Mouse (Mus musculus): ENCODE measurements at regions not wholly inside any gene's neighbourhood (a gene's known extent, or its start where the extent isn't known, plus 50 kb on each side); places are given as distances from the start of the nearest gene placed in this dataset.

GRCm38 (mm10) chr2:55817273-55817672 is 381.5 kb downstream of the Kcnj3 start:
- DNase-seq, result no peak

DNA sequence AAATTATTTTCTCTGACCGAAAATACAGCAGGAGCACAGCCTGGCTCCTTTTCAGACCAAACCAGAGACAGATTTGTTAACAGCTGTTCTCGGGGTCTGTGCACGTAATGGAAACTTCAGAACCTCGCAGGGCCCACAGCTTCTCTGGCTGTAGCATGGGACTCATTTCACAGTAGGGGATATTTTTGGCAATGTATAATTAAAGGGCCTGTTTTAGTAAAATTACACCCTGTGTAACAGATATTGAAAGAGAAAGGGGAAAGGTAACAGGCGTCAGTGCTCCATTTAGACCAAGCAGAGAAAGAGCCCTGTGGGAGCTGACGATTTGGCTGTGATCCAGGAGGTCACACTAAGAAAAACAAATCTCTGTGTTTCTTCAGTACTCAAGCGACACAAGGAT is 382.4 kb downstream of the Kcnj3 start:
- DNase-seq, result peak; percentile 30 to 41

- DNase-seq, result no peak
Observed at GRCm38 (mm10) chr2:55822726-55823125, 387.0 kb downstream of the Kcnj3 start.

DNA sequence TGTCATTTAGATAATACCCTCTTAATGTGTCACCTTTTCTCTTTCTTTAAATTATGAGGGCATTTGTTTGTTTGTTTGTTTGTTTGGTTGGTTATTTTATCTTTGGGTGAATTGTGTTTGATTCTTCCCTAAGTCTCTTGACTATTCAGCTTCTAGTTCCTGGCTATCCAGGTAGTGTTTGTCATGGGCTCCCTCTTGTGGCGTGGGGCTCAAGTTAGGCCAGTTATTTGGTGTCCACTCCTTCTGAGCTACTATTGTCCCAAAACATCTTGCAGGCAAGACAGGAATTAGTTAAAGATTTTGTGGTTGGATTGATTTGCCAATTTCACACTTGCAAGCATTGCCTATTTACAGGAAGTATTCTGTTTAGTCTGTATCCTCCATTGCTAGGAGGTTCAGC is 405.8 kb downstream of the Kcnj3 start:
- DNase-seq, result peak; percentile 64 to 65

DNA sequence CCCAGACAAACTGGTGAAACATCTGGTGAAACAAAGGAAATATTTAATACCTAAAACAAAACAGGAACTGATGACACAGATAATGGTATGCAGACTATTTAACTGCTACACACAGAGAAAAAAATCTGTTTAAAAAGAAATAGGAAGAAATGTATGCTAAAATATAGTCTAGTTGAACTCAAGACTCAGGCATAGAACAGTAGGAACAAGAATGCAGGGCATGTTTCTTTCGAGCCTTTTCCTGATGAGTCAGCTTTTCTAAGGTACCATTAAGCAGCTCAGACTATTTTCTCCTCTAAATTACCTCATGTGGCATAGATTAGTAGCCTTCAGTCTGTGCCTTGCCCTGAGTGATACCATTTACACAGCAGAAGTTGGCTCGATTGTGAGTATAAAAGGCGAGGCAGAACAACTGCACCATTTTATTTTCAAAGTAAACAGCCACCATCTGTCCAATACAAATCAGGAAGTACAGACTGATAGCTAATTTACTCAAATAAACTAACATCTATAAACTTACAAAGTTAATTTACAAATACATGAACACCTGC is 411.1 kb downstream of the Kcnj3 start:
- no peak for DNase-seq

GRCm38 (mm10) chr2:55862479-55862878 is 426.7 kb downstream of the Kcnj3 start:
- no peak for DNase-seq

DNA sequence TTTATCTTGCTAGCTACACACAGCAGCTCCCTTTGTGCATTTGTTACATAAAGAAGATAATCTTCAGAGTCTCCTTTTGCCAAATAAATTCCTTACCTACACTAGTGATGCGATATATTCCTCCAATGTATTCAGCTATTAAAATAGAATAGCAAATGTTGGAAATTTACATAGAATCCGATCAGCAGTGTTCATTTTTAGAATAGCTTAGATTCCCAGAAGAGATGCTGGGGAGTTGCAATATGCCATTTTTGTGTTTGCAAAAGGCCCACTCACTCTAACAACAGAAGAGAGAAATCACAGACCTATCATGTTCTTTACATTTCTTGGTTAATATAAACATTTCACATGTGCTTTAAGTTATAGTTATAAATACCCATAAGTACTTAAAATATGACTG is 454.2 kb downstream of the Kcnj3 start:
- no peak for DNase-seq

GRCm38 (mm10) chr2:55892821-55893535 is 457.2 kb downstream of the Kcnj3 start:
- no peak for DNase-seq

- DNase-seq, result no peak
Observed at GRCm38 (mm10) chr2:55920294-55920693, 484.5 kb downstream of the Kcnj3 start.
